Mouse (Mus musculus): ENCODE data around the gene Tmem92.
"Not testable (repeated sequence)": the region's sequence is repeated elsewhere in the genome, so short reads cannot be mapped to it uniquely, and the experiment has no call there.

The Tmem92 gene

DNA sequence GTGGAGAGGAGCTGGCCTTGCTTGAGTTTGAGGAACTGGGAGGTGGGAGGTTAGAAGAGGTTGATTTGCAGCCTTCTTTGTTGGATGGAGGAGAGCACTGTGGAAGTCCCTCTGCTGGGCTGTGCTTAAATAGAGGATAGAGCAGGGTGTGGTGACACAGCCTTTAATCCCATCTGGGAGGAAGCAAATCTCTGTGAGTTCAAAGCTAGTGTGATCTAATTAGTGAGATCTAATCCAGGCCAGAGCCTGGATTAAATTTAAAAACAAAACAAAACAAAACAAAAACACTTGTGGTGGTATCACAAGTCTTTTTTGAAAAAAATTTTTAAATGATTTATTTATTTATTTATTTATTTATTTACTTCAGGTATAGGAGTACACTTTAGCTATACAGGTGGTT, at the start of gene Tmem92:
TSS of gene Tmem92 (minus strand) at position 101 of the 400 bp plus-strand sequence.
- DNase-seq (ENCODE audit: extremely low spot score, low spot score), result no peak

DNA sequence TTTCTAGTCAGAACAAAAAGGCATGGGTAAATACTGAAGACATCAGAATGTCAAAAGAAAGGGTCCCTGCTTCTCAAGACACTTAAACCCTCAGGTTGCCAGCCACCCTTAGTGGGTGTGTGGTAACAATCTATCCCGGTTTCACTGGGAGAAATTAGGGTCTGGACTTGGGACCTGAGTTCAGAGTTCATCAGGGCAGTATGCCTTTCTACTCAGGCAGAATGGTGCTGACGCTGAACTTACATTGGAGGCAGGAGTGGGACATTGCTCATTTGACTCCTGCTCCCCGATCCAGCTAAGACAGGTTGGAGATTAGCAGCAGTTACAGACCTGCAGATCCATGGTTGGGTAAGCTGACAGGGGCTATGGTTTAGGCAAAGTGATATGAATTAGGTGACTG, 46.5 kb upstream of the Tmem92 start:
- no peak for DNase-seq (ENCODE audit: extremely low spot score, low spot score)

DNA sequence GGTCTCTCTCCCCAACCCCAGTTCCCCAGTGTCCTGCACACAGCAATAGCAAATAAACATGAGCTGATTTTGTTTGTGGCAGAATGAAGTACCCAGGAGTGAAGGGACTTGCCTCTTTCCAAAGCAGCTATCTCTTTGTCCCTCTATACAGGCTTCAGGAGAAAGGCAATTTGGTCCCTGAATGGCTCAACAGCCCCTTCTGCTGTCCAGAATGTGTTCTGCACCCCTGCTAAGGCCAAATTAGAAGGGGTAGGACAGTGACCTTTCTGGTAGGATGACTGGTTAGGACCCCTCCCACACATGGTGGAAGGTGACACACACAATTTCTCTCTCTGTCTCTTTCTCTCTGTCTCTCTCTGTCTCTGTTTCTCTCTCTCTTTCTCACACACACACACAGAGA, 36.9 kb upstream of the Tmem92 start:
- not testable (repeated sequence) for DNase-seq (ENCODE audit: extremely low spot score, low spot score)

DNA sequence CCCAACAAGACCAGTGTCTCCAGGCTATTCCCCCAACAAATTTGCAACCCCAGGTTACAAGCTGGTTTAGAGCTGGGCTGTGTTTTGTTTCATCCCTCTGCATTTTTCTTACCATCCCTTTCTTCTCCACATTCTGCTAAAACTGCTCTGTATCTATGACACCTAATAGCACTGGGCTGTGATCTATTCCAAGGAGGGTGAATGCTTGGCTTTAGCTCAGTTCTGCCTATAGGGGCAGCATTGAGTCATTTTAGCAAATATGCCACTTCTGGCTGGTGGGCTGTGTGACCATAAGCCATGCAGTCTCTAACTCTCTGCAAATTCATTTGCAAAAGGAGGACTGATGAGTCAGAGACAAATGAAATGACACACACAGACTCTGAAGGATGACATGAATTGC, 36.4 kb upstream of the Tmem92 start:
- not testable (repeated sequence) for DNase-seq (ENCODE audit: extremely low spot score, low spot score)

DNA sequence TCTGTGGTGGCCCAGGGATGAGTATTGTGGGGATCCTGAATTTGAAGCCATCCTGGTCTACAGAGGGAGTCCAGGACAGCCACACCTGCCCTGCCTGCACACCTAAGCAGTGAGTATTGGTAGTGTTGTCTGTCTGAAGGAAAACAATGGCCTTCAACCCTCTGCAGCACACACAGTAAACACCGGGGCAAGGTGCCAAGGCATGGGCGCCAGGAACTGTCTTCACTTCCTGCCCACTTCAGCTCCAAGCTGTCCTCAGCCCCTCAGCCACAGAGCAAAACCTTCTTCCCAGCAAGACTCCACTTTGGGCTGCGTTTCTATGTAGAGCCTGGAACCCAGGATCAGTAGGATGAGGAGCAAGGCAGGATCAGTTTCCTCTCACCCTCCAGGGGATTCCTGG, 29.0 kb upstream of the Tmem92 start:
- DNase-seq (ENCODE audit: extremely low spot score, low spot score), result not testable (repeated sequence)

DNA sequence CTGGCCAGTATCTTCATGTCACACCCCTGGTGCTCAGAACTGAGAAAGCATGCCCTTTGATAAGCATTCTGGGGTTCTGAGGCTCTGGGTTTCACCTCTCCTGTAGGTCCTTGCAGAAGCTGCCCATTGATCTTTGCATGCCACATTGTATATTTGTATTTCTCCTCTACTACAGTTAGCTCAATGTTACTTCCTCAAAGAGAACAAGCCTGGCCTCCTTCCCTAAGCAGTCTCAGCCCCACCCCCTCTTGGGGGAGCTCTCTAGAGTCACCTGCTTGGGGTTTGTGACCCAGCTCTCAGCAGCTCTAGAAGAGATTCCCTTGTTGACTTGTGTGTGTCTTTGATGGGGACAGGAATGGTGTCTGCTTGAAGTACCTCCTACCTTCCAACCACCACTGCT, 9.2 kb upstream of the Tmem92 start:
- no peak for DNase-seq (ENCODE audit: extremely low spot score, low spot score)

DNA sequence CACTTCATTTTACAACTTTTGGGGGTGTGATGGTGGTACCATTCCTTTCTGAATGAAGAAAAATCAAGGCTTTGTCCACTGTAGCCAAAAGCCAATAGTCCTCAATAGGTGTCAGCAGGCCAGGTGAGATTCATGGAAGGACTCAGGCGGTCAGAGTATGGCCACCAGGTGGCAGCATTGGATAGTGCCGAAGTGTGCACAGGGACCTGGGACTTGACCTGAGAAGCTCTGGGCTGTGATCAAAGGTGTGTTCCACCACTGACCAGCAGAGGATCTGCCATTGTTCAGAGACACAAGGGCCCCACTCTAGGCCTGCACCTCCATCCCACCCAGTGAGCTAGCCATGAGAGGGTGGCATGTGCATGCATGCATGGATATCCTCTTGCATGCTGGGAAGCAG, 2.7 kb upstream of the Tmem92 start:
- peak; percentile 41 for DNase-seq (ENCODE audit: extremely low spot score, low spot score)

DNA sequence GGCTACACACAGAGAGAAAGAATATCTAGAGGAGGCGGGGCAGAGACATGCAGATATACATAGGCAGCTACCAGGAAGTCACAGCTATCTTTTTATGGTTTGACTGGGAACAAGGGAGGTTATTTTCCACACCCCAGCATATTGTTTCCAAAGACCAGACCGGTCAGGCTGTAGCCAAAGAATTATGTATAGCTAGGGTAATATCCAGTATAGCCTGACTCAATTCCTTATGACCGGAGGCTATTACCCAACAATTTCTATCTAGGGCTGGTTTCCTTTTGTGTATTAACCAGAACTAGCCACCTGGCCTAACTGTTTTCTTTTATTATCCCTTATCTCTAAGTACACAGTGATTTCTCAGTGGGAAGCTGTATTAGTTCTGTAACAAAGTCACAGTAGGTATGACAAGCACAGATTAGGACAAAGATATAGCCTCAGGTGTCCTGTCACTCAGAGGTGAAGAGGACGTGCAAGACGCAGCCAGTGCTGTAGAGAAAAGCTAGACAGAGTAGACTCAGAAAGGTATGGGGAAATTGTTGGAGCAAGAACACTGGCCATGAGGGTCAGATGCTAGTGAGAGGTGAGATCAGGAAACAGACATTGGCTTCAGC, 7.5 kb downstream of the Tmem92 start:
- DNase-seq (ENCODE audit: extremely low spot score, low spot score), result no peak

DNA sequence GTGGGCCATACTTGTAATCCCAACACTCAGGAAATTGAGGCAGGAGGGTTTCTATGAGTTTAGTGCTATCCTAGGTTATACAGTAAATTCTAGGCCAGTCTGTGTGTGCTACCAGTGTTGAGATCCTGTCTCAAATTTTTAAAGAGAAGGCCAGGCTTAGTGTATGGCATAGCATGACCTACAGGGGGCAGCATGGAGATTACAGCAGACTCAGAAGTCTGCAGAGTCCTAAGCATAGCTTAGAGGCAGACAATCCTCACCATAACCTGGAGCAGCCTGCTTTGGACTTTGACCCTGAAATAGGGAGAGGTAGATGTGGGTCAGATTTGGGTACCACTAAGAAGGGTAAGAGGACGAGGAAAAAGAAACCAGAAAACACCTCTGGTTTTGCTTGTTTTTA, 8.7 kb downstream of the Tmem92 start:
- no peak for DNase-seq (ENCODE audit: extremely low spot score, low spot score)

DNA sequence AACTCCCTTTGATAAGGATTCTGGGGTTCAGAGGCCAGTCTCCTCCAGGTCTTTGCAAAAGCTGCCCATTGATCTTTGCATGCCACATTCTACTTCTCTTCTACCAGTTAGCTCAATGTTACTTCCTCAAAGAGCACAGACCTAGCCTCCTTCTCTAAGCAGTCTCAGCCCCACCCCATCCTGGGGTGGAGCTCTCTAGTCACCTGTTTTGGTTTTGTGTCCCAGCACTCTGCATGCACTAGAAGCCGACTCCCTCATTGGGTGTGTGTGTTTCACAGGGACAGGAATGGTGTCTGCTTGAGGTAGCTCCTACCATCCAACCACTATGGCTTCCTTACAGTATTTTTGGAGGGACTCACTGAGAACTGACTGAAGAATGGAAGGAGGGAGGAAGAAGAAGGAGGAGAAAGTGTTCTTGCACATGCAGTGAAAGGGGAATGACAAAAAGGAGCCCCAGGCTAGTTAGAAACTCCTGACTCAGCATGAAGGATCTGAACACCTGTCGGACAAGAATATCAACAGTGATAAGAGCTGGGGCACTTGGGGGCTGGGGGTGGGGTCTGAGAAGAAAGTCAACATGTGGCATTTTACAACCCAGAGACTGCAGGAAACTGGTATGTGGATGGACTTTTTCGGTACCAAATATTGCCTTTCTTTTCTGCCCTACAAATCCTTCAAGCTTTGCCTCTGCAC, 10.0 kb downstream of the Tmem92 start:
- DNase-seq (ENCODE audit: extremely low spot score, low spot score), result no peak

DNA sequence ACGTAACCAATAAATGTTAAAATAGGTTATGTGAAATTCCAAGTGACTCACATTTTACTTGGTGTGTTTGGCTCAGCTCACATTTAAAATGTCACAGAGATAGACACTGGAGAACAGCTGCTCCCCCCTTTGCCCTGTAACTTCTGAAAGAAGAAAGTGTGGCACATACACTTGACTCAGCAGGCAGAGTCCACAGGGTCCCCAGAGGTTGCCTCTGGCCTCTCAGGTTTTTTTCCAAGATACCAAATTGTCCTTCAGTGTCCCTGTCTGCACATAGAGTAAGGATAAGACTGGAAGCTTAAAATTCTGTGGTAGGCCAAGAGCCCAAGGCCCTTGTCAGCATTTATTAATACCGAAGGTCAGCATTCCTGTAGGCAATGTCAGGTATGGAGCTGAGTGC, 15.3 kb downstream of the Tmem92 start:
- no peak for DNase-seq (ENCODE audit: extremely low spot score, low spot score)

DNA sequence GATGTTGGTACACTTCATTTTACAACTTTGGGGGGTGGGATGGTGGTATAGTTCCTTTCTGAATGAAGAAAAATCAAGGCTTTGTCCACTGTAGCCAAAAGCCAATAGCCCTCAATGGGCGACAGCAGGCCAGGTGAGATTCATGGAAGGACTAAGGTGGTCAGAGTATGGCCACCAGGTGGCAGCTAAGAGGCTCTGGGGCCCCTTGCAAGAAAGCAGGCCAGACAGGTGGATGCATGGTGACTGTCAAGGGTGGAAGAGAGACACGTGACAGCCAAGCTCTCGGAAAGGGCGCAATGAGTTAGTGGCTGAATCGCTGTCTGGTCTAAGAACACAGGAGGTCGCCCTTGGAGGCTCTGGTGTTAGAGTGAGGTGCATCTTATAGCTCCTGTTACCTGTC, 19.7 kb downstream of the Tmem92 start:
- DNase-seq (ENCODE audit: extremely low spot score, low spot score), result no peak

DNA sequence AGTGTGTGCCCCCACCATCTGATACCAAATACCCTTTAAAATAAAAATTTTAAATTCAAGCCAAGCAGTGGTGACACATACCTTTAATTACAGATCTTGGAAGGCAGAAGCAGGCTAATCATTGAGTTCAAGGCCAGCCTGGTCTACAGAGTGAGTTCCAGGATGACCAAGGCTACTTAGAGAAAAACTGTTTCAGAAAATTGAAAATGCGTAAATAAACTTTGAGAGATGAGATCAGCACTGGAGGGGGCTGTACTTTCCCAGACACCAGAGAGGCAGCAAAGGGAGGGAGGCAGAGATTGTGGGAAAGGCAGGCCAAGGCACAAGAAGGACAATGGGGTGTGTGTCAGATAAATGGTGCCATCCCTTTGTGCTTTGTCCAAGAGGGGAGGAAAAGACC, 20.2 kb downstream of the Tmem92 start:
- no peak for DNase-seq (ENCODE audit: extremely low spot score, low spot score)

DNA sequence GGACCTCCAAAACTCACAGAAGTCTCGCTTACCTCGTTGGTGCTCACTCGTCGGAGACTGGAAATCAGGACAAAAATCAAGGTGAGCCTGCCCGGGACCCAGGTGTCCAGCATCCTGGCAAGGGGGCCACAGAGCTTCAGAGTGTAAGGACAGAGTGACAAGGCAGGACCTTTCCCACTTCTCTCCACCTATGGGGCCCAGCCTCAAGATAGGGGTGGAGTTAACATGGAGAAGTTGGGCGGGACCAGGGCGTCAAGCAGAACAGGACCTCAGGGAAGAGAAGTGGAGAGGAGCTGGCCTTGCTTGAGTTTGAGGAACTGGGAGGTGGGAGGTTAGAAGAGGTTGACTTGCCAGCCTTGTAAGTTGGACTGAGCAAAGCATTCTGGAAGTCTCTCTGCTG, 21.7 kb downstream of the Tmem92 start:
- no peak for DNase-seq (ENCODE audit: extremely low spot score, low spot score)

DNA sequence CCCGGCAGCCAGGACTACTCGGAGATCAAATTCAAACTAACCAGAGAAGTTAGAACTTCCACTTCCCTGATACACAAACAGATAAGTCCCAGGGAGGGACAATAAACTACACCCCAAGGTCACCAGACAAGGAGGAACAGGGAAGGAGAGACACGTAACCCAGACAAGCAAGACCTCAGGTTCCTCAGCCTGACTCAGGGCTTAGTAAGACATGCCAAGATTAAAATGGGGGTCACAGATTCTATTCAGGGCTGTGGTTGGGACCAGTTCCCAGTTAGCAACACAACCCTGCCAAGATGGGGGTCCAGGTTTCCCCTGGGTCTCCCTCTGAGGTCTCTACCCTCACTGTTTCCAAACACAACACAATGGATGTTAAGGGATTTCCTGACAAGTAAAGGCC, 22.1 kb downstream of the Tmem92 start:
- no peak for DNase-seq (ENCODE audit: extremely low spot score, low spot score)

DNA sequence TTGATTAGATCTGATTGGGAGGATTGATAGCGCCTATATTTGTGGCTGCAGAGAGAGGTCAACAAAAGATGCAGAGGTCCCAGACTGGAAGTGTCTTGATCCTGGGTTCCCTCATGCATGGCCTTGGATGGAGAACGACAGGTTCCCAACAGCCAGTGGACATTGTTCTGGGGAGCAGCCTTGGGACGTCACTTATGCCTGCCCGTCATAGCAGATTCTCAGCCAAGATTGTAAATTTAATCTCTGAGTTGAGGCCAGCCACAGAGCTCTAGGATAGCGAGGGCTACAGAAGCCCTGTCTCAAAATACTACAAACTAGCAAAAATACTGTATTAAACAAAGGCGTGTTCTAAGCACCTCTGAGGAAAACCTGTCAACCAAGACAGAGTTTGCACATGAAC, 22.6 kb downstream of the Tmem92 start:
- no peak for DNase-seq (ENCODE audit: extremely low spot score, low spot score)

DNA sequence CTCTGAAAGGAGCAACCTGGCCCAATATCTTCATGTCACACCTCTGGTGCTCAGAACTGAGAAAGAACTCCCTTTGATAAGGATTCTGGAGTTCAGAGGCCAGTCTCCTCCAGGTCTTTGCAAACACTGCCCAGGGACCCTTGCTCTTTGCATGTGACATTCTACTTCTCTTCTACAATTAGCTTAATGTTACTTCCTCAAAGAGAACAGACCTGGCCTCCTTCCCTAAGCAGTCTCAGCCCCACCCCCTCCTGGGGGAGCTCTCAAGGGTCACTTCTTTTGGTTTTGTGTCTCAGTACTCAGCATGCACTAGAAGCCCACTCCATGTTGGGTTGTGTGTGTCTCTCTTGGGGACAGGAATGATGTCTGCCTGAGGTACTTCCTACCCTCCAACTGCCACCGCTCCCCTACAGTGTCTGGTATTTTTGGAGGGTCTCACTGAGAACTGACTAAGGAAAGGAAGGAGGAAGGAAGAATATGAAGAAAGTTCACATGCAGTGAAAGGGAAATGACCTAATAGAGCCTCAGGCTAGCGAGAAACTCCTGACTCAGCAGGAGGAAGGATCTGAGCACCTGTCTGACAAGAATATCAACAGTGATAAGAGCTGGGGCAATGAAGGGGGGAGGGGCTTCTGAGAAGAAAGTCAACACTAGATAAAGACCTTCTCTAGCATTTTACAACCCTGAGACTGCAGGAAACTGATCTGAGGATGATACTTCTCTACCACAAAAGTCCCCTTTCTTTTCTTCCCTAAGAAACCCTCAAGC, 29.4 kb downstream of the Tmem92 start:
- DNase-seq (ENCODE audit: extremely low spot score, low spot score), result no peak

DNA sequence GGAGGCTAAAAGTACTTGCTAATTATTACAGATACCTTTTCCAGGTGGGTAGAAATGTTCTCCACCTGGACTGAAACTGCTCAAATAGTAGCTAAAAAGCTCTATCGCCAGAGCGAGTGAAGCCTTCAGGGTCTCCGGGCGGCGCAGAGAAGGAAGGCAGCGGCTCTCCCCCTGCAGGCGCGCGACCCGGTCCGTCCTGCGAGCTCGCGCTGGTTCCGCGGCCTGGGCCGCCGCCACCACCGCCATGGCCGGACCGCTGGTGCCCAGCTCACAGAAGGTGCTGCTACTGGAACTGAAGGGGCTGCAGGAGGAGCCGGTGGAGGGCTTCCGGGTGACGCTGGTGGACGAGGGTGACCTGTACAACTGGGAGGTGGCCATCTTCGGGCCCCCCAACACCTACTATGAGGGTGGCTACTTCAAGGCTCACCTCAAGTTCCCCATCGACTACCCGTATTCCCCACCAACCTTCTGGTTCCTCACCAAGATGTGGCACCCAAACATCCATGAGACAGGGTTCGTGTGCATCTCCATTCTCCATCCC, 40.7 kb downstream of the Tmem92 start, which contains the start of gene Cdc34b:
TSS of gene Cdc34b (plus strand) at position 51 of the 541 bp plus-strand sequence.
- DNase-seq (ENCODE audit: extremely low spot score, low spot score), result no peak

DNA sequence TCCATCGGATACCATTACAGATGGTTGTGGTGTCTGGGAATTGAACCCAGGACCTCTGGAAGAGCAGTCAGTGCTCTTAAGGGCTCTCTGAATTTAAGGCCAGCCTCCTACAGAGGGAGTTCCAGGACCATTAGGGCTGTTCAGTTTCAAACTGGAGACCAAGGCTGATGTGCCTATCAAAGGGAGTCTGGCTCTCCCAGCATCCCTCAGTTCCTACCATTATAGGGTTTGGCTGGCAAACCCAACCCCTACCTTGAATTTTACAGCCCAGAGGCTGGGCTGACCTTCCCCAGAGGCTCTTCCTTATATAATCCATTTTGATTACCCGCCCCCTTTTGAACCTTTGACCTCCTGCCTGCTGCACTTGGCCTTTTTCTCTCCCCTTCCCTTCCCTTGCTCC, 46.8 kb downstream of the Tmem92 start:
- no peak for DNase-seq (ENCODE audit: extremely low spot score, low spot score)

DNA sequence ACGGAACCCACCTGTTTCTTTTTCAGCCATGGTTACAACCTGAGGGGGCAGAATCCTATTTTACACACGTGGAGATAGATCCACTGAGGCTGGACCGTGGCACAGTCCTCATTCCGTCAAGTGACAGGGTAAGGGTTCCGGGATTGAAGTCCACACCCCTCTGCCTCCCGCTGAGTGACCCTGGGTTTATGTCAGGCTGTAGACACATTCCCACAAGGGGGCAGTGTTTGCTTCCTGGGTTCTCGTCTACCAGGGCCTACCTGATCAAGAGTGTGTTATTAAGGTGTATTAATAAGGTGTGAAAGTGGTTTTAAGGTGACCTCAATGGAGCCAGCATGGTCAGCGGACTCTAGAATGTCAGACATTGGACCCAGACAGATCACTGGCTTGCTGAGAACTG, 49.7 kb downstream of the Tmem92 start:
- no peak for DNase-seq (ENCODE audit: extremely low spot score, low spot score)

DNA sequence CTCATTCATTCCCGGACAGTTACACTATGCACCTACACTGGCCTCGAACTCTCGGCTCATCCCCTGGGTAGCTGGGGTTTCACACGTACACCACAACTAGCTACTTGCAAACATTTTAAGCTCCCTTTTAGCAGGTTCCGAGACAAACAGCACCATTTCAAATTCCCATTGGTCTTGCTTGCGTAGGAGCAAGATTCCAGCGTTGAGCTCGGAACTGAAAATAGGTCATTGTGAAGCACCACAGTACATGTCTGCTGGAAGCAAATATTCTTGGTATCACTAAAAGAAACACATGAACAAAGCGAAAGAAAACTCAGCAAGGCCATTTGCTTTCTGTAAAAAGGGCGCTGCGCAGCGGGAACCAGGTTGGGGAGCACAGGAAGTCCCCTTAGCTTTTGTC, 51.3 kb downstream of the Tmem92 start:
- DNase-seq (ENCODE audit: extremely low spot score, low spot score), result no peak

DNA sequence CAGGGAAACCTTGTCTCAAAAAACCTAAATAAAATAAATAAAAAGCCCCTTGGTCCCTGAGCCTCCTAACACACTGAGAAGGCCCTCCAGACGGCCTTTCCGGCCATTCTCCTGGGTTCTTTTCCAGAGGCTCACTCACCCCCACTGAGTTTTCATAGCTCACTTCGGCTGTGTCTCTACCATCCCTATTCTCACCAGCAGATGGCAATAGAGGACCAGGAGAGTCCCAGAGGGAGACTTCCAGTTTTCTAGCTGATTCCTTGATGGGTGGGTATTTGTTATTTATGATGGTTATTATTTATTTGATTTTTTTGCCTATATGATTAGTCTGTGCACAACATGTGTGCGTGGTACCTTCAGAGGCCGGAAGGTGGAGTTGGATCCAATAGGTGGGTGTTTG, 52.2 kb downstream of the Tmem92 start:
- peak; percentile 53 for DNase-seq (ENCODE audit: extremely low spot score, low spot score)

All from neural tube, embryonic 10.5 days (tissue).